Mouse (Mus musculus) forebrain, embryonic 14.5 days (tissue): ENCODE measurements around the gene Pak4. TPM values are rescaled to one million over a fixed set of nuclear protein-coding genes. Genes with fewer than 3 reads are reported as not detected.
"Not testable (repeated sequence)": the region's sequence is repeated elsewhere in the genome, so short reads cannot be mapped to it uniquely, and the experiment has no call there.

Source experiments
- ATAC-seq: fragments of 200-750 bp; cut with Nextera tagmentation; 2 replicates; pipeline ENCODE4 v1.8.0; 2017; ENCODE audit warnings: mild to moderate bottlenecking, moderate library complexity
- DNase-seq: peaks from one replicate; pipeline ENCODE4 v3.0.0-alpha.2; 2015; ENCODE audit warnings: low spot score
- H3K27ac ChIP-seq: fragments of 300-500 bp; sonication (generic); 2 replicates; pipeline ENCODE4 v1.5.1; 2014; ENCODE audit warnings: low read depth, mild to moderate bottlenecking, control low read depth, low read length, moderate library complexity
- H3K27me3 ChIP-seq: fragments of 300-500 bp; sonication (generic); replicated peaks from 2 replicates; pipeline ENCODE4 v1.6.1; 2014; ENCODE audit warnings: low read length, control low read depth, mixed read lengths; ENCODE audit not compliant: control insufficient read depth, insufficient read depth
- H3K36me3 ChIP-seq: fragments of 300-500 bp; sonication (generic); 2 replicates; pipeline ENCODE4 v1.6.1; 2014; ENCODE audit warnings: low read length, control low read depth; ENCODE audit not compliant: control insufficient read depth, insufficient read depth
- H3K4me1 ChIP-seq: fragments of 300-500 bp; sonication (generic); 2 replicates; pipeline ENCODE4 v1.6.1; 2014; ENCODE audit warnings: antibody characterized with exemption, low read length, control low read depth; ENCODE audit not compliant: control insufficient read depth, insufficient read depth
- H3K4me2 ChIP-seq: fragments of 300-500 bp; sonication (generic); 2 replicates; pipeline ENCODE4 v1.6.1; 2014; ENCODE audit warnings: mild to moderate bottlenecking, control low read depth, low read length
- H3K4me3 ChIP-seq: fragments of 300-500 bp; sonication (generic); 2 replicates; pipeline ENCODE4 v1.5.1; 2014; ENCODE audit warnings: low read depth, low read length, control low read depth
- H3K9ac ChIP-seq: fragments of 300-500 bp; sonication (generic); 2 replicates; pipeline ENCODE4 v1.6.1; 2014; ENCODE audit warnings: mild to moderate bottlenecking, low read length, control low read depth, moderate library complexity
- H3K9me3 ChIP-seq: fragments of 300-500 bp; sonication (generic); replicated peaks from 2 replicates; pipeline ENCODE4 v1.6.1; 2016; ENCODE audit warnings: low read length, control low read depth, mixed read lengths; ENCODE audit not compliant: control insufficient read depth
- WGBS: fragments of 180-500 bp; shearing (Covaris S2); extraction: QIAGEN DNeasy Blood & Tissue Kit; methylation state at CpG from one replicate; pipeline ENCODE4 v1.1.7; 2014; 5-methylcytosine and 5-hydroxymethylcytosine counted together
- microRNA-seq: library from miRNA; unstranded; fragments of <30 nt; microRNA quantifications from one replicate; pipeline ENCODE4, GENCODE M21; 2016
- polyA plus RNA-seq: library from polyadenylated mRNA; unstranded; fragments of >200 nt; fragmentation: Nextera tagmentation; extraction: Ambion mirVana; gene quantifications from 2 replicates; pipeline ENCODE4 v1.2.1, GENCODE M21; 2014

The Pak4 gene
- polyA plus RNA-seq, 1 experiment from 2014 or later, result 12.6 TPM

GRCm38 (mm10) chr7:28510405-28510974 is 87.5 kb downstream of the Pak4 start, which contains the start of gene Ifnl2:
TSS of gene Ifnl2 (minus strand) at chr7:28510455.
- not testable (repeated sequence) for H3K4me2 ChIP-seq, H3K27ac ChIP-seq, DNase-seq, ATAC-seq, H3K27me3 ChIP-seq, H3K4me3 ChIP-seq, H3K4me1 ChIP-seq, H3K9me3 ChIP-seq, H3K9ac ChIP-seq, H3K36me3 ChIP-seq
- WGBS, result 60% methylated on average over 8 of the region's 8 CpGs

- not testable (repeated sequence) for H3K4me3 ChIP-seq, H3K36me3 ChIP-seq, H3K9me3 ChIP-seq, ATAC-seq, H3K27me3 ChIP-seq, H3K4me1 ChIP-seq, H3K9ac ChIP-seq, H3K27ac ChIP-seq, DNase-seq, H3K4me2 ChIP-seq
- WGBS, result 100% methylated on average over 1 of the region's 2 CpGs
These were observed 88.9 kb downstream of the Pak4 start for GRCm38 (mm10) chr7:28509121-28509520.

Small RNAs within 50 kb of the gene (microRNA-seq; reads per million reads assigned to microRNA genes)
- gene Mir7049, result 0.40 reads per million

Other genes starting within 250 kb of the Pak4 start
- gene Rps16, start 247.5 kb downstream of the Pak4 start, polyA plus RNA-seq, result 539 and 750 TPM in 2 replicates
- 17.7 and 27.5 TPM in 2 replicates for gene Plekhg2, start 225.6 kb downstream of the Pak4 start, polyA plus RNA-seq
- gene Zfp36, start 217.9 kb downstream of the Pak4 start, polyA plus RNA-seq, result 3.3 and 5.6 TPM in 2 replicates
- 42.3 and 52.9 TPM in 2 replicates for gene Med29, start 205.5 kb downstream of the Pak4 start, polyA plus RNA-seq
- 59.3 and 73.1 TPM in 2 replicates for gene Paf1, start 205.2 kb downstream of the Pak4 start, polyA plus RNA-seq
- gene Gmfg, start 160.7 kb downstream of the Pak4 start, polyA plus RNA-seq, result 3.3 and 4.9 TPM in 2 replicates
- 8.7 and 9.8 TPM in 2 replicates for gene Lrfn1, start 146.2 kb downstream of the Pak4 start, polyA plus RNA-seq
- not detected in 2 replicates for gene Ifnl2, start 87.7 kb downstream of the Pak4 start, polyA plus RNA-seq
- not detected in 2 replicates for gene Ifnl3, start 75.3 kb downstream of the Pak4 start, polyA plus RNA-seq
- gene Sycn, start 57.3 kb downstream of the Pak4 start, polyA plus RNA-seq, result not detected in 2 replicates
- gene Nccrp1, start 50.9 kb downstream of the Pak4 start, polyA plus RNA-seq, result not detected in 2 replicates
- gene Samd4b, start within 50 bp of the Pak4 start, polyA plus RNA-seq, result 20.1 and 24.1 TPM in 2 replicates
- gene Acp7, start 33.1 kb upstream of the Pak4 start, polyA plus RNA-seq, result not detected in 2 replicates
- gene Fbxo27, start 94.7 kb upstream of the Pak4 start, polyA plus RNA-seq, result 4.3 and 5.9 TPM in 2 replicates
- gene Fbxo17, start 118.6 kb upstream of the Pak4 start, polyA plus RNA-seq, result 3.0 and 3.4 TPM in 2 replicates
- 133 and 141 TPM in 2 replicates for gene Mrps12, start 143.6 kb upstream of the Pak4 start, polyA plus RNA-seq
- 17.6 and 17.7 TPM in 2 replicates for gene Sars2, start 143.8 kb upstream of the Pak4 start, polyA plus RNA-seq
- not detected in 2 replicates for gene Ccer2, start 158.0 kb upstream of the Pak4 start, polyA plus RNA-seq
- 110 and 115 TPM in 2 replicates for gene Sirt2, start 168.6 kb upstream of the Pak4 start, polyA plus RNA-seq
- 61.0 and 62.4 TPM in 2 replicates for gene Nfkbib, start 169.3 kb upstream of the Pak4 start, polyA plus RNA-seq
- 1.3 and 1.5 TPM in 2 replicates for gene Rinl, start 190.8 kb upstream of the Pak4 start, polyA plus RNA-seq
- gene Hnrnpl, start 210.4 kb upstream of the Pak4 start, polyA plus RNA-seq, result 190 and 198 TPM in 2 replicates
- 103 and 107 TPM in 2 replicates for gene Ech1, start 227.0 kb upstream of the Pak4 start, polyA plus RNA-seq
- 1.7 and 2.0 TPM in 2 replicates for gene Lgals4, start 235.7 kb upstream of the Pak4 start, polyA plus RNA-seq